Mouse (Mus musculus) erythroblast, embryonic 14.5 days (primary cell): ENCODE data around the gene Ube4a.

Experiments
- GATA1 ChIP-seq: IDR thresholded peaks from 2 replicates; pipeline ENCODE4 v1.6.1; 2012; ENCODE audit warnings: low read length, inconsistent platforms, mixed read lengths
- TAL1 ChIP-seq: IDR thresholded peaks from 3 replicates; pipeline ENCODE4 v1.6.1; 2012; ENCODE audit warnings: low read length, inconsistent platforms, mixed read lengths

DNA sequence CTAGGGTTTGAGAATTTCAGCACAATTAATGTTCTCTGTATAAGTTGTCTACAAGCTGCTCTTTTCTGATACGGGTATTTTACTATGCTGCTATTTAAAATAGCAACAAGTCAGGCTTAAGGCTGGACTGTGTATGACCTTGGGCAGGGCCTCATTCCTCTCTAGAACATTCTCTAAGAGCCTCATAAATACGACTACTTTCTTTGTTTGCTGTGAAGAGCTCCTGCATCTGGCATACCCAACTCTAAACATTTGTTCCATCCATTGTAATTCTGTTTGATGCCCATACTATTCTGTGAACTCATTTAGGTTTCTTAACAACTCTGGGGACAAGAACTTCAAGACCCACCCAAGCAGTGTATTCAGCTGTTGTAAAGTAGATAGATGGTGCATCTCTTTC is 17.6 kb upstream of the Ube4a start:
- no peak for TF ChIP-seq GATA1
- no peak for TF ChIP-seq TAL1
